Mouse (Mus musculus): Measurements from ENCODE around the gene Arl14ep.

DNA sequence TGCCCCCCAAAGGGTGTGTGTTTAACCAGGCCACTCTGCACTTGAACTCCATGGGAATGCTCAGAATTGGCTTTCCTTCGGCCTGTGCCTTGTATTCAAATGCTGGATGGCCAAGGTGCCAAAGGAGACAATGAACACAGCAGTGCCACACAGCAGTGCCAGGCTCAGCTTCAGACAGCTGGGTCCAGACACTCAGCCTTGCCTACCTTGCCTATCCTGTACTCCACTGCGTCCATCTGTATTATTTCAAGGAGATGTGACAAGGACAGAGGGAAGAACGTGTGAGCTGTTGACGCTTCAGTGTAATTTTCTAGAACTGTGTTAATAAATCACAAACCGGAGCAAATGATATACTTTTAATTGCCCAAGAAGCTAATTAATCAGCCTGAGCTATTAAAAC, 14.8 kb downstream of the Arl14ep start:
- TF ChIP-seq CTCF (IDR thresholded peaks at IDR 0.05; ENCODE audit: insufficient read depth, low read length): no peak
- no peak for TF ChIP-seq POLR2A (IDR thresholded peaks at IDR 0.05; ENCODE audit: borderline replicate concordance, extremely low read depth, low read depth, low read length)
